Mouse (Mus musculus) limb, embryonic 13.5 days (tissue): Measurements from ENCODE around the gene Tef. TPM values are rescaled to one million over a fixed set of nuclear protein-coding genes. Genes with fewer than 3 reads are reported as not detected.
A peak's percentile ranks its signal among the peaks of the same experiment; 100 is the strongest.

Source experiments
- ATAC-seq: fragments of 200-750 bp; cut with Nextera tagmentation; 2 replicates; pipeline ENCODE4 v1.8.0; 2017; ENCODE audit warnings: low read depth, moderate number of reproducible peaks, moderate TSS enrichment; ENCODE audit not compliant: low FRiP score
- H3K27ac ChIP-seq: fragments of 300-500 bp; sonication (generic); 2 replicates; pipeline ENCODE4 v1.5.1; 2015; ENCODE audit warnings: inconsistent platforms, mild to moderate bottlenecking, moderate library complexity
- H3K27me3 ChIP-seq: fragments of 300-500 bp; sonication (generic); 2 replicates; pipeline ENCODE4 v1.6.1; 2015; ENCODE audit warnings: mild to moderate bottlenecking, inconsistent platforms
- H3K36me3 ChIP-seq: fragments of 300-500 bp; sonication (generic); 2 replicates; pipeline ENCODE4 v1.6.1; 2015; ENCODE audit warnings: inconsistent platforms, mild to moderate bottlenecking, moderate library complexity
- H3K4me1 ChIP-seq: fragments of 300-500 bp; sonication (generic); 2 replicates; pipeline ENCODE4 v1.6.1; 2015; ENCODE audit warnings: inconsistent platforms
- H3K4me2 ChIP-seq: fragments of 300-500 bp; sonication (generic); replicated peaks from 2 replicates; pipeline ENCODE4 v1.6.1; 2015; ENCODE audit warnings: inconsistent platforms, mild to moderate bottlenecking, moderate library complexity
- H3K4me3 ChIP-seq: fragments of 300-500 bp; sonication (generic); 2 replicates; pipeline ENCODE4 v1.5.1; 2015; ENCODE audit warnings: moderate library complexity, mild to moderate bottlenecking, inconsistent platforms
- H3K9ac ChIP-seq: fragments of 300-500 bp; sonication (generic); 2 replicates; pipeline ENCODE4 v1.6.1; 2015; ENCODE audit warnings: mild to moderate bottlenecking, inconsistent platforms
- H3K9me3 ChIP-seq: fragments of 300-500 bp; sonication (generic); 2 replicates; pipeline ENCODE4 v1.6.1; 2016; ENCODE audit warnings: inconsistent platforms
- WGBS: fragments of 180-500 bp; shearing (Covaris S2); methylation state at CpG from one replicate; pipeline ENCODE4 v1.1.7; 2015; 5-methylcytosine and 5-hydroxymethylcytosine counted together
- polyA plus RNA-seq: library from polyadenylated mRNA; unstranded; fragments of >200 nt; fragmentation: Nextera tagmentation; extraction: Ambion mirVana; gene quantifications from 2 replicates; pipeline ENCODE4 v1.2.1, GENCODE M21; 2015

Tef gene
- polyA plus RNA-seq, 1 experiment from 2014 or later = 25.4 TPM

DNA sequence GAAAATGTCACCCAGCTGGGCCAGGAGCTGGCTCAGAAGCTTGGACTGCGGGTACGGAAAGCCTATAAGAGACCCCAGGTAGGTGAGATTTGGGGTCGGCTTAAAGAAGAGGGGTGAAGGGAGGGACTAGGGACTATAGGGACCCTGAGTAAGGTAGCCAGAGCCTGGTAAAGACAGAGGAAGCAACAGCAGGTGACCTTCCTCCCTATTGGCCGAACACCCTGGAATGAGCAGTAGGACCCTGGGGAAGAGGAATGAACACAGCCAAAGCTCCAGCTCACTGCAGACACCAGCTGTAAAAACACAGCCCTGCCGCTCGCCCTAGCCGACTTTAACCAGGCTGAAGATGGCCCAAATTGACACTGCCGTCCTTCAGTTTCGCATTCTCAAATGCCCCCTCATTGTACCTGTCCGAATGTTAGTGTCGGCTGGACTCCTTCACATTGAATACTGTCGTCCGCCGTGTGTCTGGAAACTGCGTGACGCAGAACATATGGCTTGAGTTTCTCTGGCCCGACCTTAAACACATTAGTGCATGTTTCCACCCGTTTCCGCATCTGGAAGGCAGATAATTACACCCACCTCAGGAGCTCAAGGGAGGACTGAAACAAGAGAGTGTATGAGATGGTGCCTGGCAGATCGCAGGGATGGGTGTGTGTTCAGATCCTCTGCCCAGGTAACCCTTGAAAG is 29.6 kb upstream of the Tef start:
- peak overlapping the region; percentile 33; the same call in 1 of the 2 replicates for H3K27ac ChIP-seq
- WGBS = 57% methylated on average over 20 of the region's 20 CpGs
- peaks cover 98% of the 10 kb centered on the region for H3K36me3 ChIP-seq
- no peak overlapping the region for H3K4me2 ChIP-seq
- no peaks in the 10 kb centered on the region for H3K27me3 ChIP-seq
- H3K9me3 ChIP-seq = no peaks in the 10 kb centered on the region
- no peak overlapping the region for H3K4me3 ChIP-seq
- no peaks in the 10 kb centered on the region for H3K4me1 ChIP-seq
- ATAC-seq = no peak
- H3K9ac ChIP-seq = no peak overlapping the region

DNA sequence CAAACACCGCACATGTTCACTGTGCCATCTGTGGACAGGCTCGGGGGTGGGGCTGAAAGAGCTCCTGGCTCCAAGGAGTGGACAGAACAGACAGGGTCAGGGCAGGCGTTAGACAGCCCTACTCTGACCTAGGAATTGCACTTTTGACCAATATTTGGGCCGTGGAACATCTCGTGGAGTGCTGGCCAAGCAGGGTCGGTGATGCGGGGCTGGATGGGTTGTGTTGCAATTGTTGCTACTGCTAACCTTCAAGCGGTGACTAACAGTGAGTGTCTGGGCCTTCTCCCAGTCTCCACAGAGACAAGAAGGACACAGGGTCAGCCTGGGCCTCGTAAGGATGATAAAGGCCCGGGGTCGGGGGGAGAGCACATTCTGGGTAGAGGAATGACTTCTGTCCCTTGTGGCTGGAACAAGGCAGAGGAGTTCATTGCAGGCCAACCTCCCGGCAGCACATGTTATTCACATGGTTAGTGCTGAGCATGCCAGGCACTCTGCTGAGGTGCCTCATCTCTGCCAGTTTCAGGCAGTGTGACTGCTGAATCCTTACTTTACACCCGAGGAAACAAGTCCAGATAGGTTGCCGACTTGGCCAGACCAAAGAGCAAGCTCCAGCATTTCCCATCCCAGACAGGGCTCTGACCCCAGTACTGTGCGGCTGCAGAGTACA is 27.6 kb upstream of the Tef start:
- 90% methylated on average over 15 of the region's 15 CpGs for WGBS
- Histone ChIP-seq H3K27ac (no peak overlapping the region), H3K9ac (no peak overlapping the region), H3K9me3 (no peaks in the 10 kb centered on the region), H3K4me3 (no peak overlapping the region), H3K27me3 (no peaks in the 10 kb centered on the region), H3K4me2 (no peak overlapping the region), H3K4me1 (no peaks in the 10 kb centered on the region), H3K36me3 (peaks cover 98% of the 10 kb centered on the region)
- ATAC-seq = no peak

DNA sequence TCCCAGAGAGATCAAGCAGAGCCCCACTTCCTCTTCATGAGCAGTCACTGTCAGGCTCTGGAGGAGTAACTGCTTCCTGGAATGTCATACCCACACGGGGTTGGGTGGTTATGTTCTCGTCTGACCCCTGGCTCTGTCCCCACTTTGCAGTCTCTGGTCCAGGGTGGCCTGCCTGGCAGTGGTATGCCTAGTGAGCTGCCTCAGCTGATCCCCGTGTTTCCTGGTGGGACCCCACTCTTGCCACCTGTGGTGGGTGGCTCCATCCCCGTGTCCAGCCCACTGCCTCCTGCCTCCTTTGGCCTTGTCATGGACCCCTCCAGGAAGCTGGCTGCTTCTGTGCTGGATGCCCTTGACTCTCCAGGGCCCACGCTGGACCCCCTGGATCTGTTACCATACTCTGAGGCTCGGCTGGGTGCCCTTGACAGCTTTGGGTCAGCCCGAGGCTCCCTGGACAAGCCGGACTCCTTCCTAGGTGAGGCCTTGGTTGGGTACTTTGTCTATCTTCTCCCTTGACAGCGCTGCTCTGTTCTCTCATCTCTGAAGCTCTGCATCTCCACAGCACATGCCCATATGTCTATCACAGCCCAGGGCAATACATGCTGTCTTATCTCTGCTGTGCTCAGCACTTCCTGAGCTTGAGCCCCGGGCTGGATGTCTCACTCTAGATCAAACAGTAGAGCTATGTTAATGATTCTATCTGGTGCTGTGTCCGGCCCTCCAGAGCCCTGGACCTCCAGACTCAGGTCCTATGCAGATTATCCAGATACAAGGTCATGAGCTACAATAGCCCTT is 25.4 kb upstream of the Tef start:
- H3K4me1 ChIP-seq = no peaks in the 10 kb centered on the region
- no peak overlapping the region for H3K9ac ChIP-seq
- H3K27ac ChIP-seq = no peak overlapping the region
- H3K27me3 ChIP-seq = no peaks in the 10 kb centered on the region
- peaks cover 100% of the 10 kb centered on the region for H3K36me3 ChIP-seq
- ATAC-seq = no peak
- no peaks in the 10 kb centered on the region for H3K9me3 ChIP-seq
- no peak overlapping the region for H3K4me3 ChIP-seq
- 88% methylated on average over 11 of the region's 11 CpGs for WGBS
- H3K4me2 ChIP-seq = no peak overlapping the region

DNA sequence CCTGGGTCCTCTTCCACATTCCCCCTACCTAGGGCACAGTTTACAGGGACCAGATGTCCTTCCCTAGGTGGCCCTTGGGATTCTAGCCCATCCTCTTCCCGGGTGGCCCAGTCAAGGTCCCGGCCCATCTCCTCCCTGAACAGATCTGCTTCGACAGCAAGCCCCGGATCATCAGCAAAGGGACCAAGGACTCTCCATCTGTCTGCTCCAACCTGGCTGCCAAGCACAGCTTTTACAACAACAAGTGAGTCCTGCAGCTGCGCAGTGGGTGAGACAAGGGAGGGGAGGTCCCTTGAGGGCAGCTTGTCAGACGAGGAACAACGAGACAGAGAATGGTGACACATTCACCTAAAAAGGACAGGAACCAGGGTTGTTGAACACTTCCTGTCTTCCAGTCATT is 20.4 kb upstream of the Tef start:
- H3K27me3 ChIP-seq = no peaks in the 10 kb centered on the region
- no peak overlapping the region for H3K4me2 ChIP-seq
- H3K4me3 ChIP-seq = no peak overlapping the region
- ATAC-seq = no peak
- no peaks in the 10 kb centered on the region for H3K9me3 ChIP-seq
- H3K4me1 ChIP-seq = 0 out of 2 replicates have a peak, but pooled peaks cover 2% of the 10 kb centered on the region
- H3K9ac ChIP-seq = no peak overlapping the region
- H3K27ac ChIP-seq = no peak overlapping the region
- H3K36me3 ChIP-seq = peaks cover 96% of the 10 kb centered on the region
- 84% methylated on average over 7 of the region's 7 CpGs for WGBS

DNA sequence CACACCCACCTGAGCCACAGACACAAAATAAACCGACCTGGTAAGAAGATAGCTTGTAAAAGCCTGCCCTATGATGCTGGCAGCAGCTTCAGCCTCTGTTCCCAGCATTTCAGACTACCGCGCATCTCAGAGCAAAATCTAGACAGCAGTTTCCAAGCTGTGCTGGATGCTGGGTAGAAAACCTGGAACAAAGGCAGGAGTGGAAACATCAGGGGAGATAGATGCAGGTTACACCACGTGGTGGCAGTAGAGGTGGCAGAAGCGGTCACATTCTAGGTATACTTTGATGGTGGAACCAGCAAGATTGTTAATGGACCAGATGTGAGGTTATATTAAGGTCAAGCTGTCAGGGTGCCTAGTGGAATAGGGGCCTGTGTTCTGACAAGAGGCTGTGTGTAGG is 17.5 kb upstream of the Tef start:
- 0 out of 2 replicates have a peak overlapping the region, but pooled peaks have one; percentile 19 for H3K9ac ChIP-seq
- H3K27me3 ChIP-seq = no peaks in the 10 kb centered on the region
- H3K4me1 ChIP-seq = 0 out of 2 replicates have a peak, but pooled peaks cover 2% of the 10 kb centered on the region
- H3K27ac ChIP-seq = no peak overlapping the region
- no peaks in the 10 kb centered on the region for H3K9me3 ChIP-seq
- no peak overlapping the region for H3K4me3 ChIP-seq
- no peak overlapping the region for H3K4me2 ChIP-seq
- WGBS = 58% methylated on average over 5 of the region's 5 CpGs
- H3K36me3 ChIP-seq = peaks cover 94% of the 10 kb centered on the region
- ATAC-seq = no peak

DNA sequence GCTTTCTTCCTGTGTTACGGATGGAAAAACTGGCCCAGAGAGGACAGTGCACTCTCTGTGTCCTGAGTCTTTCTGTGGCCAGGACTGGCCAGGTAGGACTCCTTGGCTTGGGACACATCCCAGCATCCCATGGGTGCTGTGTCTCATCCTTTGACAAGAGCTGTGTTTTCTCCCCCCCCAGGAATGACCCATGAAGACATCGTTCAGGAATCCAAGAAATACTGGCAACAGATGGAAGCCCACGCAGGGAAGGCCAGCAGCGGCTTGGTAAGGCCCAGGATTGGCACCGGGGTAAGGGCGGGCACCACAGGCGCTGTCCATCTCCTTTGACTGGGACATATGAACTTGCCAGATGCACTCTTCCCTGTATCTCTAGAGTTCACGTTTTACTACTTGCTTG is 16.5 kb upstream of the Tef start:
- ATAC-seq = no peak
- no peak overlapping the region for H3K9ac ChIP-seq
- WGBS = 95% methylated on average over 8 of the region's 8 CpGs
- H3K27ac ChIP-seq = no peak overlapping the region
- no peak overlapping the region for H3K4me3 ChIP-seq
- H3K4me1 ChIP-seq = 0 out of 2 replicates have a peak, but pooled peaks cover 2% of the 10 kb centered on the region
- H3K9me3 ChIP-seq = no peaks in the 10 kb centered on the region
- H3K27me3 ChIP-seq = no peaks in the 10 kb centered on the region
- H3K36me3 ChIP-seq = peaks cover 94% of the 10 kb centered on the region
- H3K4me2 ChIP-seq = no peak overlapping the region

DNA sequence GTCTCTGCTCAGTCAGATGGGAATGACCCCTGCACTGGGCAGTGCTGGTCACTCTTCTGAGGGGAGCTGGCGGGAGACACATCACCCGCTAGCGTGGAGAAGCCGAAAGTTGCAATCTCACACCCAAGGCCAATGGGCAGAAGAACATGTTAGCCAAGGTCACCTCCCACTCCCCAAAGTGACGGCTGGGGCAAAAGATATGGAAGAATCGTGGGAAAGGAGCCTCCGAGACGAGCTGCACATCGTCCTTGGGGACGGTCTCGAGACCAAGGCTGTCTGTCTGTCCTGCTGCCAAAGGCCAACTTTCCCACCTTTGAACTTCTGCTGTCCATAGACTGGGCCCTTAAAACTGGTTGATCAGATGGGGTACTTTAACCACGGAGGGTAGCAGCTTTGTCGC is 14.7 kb upstream of the Tef start:
- no peak for ATAC-seq
- 0 out of 2 replicates have a peak, but pooled peaks cover 2% of the 10 kb centered on the region for H3K4me1 ChIP-seq
- no peak overlapping the region for H3K9ac ChIP-seq
- no peak overlapping the region for H3K4me2 ChIP-seq
- 93% methylated on average over 13 of the region's 13 CpGs for WGBS
- H3K4me3 ChIP-seq = no peak overlapping the region
- peaks cover 94% of the 10 kb centered on the region for H3K36me3 ChIP-seq
- no peaks in the 10 kb centered on the region for H3K27me3 ChIP-seq
- H3K9me3 ChIP-seq = no peaks in the 10 kb centered on the region
- no peak overlapping the region for H3K27ac ChIP-seq

DNA sequence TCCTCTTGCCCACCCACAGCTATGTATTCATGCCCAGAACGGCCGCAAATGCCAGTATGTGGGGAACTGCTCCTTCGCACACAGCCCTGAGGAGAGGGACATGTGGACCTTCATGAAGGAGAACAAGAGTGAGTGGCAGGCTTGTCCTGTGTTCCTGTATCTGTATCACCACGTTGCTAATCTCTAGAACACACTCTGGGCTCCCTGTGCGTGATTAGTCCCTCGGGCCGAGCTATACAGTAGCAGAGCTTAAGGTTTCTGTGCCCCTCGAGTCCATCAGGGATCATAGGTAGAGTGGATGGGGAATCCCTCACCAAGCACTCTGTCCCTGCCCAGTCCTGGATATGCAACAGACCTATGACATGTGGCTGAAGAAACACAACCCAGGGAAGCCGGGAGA is 9.8 kb upstream of the Tef start:
- Histone ChIP-seq H3K36me3 (peaks cover 82% of the 10 kb centered on the region), H3K4me2 (no peak overlapping the region), H3K9me3 (no peaks in the 10 kb centered on the region), H3K27me3 (no peaks in the 10 kb centered on the region), H3K9ac (no peak overlapping the region), H3K27ac (no peak overlapping the region), H3K4me3 (no peak overlapping the region), H3K4me1 (no peaks in the 10 kb centered on the region)
- ATAC-seq = no peak
- WGBS = 90% methylated on average over 9 of the region's 9 CpGs

DNA sequence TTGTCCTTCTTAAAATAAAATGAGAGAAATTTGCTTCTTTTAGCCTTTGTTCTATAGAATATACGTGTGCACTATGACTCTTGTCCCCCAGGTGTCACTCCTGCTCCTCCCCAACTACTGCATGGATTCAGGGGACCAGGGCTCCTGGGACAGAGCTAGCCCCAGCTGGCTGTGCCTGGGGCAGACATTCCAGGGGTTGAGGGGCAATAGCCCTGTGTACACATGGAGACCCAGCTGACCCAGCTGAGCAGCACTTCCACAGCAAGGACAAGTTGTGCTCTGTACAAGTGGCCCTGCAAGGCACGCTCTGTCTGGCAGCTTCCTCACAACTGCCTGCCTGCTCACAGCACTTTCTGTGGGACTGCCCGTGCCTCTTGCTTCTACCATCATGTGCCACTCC is 6.0 kb upstream of the Tef start:
- Histone ChIP-seq H3K9me3 (no peaks in the 10 kb centered on the region), H3K27me3 (no peaks in the 10 kb centered on the region), H3K4me1 (no peaks in the 10 kb centered on the region), H3K4me3 (no peak overlapping the region), H3K36me3 (peaks cover 53% of the 10 kb centered on the region), H3K27ac (no peak overlapping the region), H3K4me2 (no peak overlapping the region), H3K9ac (no peak overlapping the region)
- WGBS = 83% methylated on average over 3 of the region's 3 CpGs
- ATAC-seq = no peak

DNA sequence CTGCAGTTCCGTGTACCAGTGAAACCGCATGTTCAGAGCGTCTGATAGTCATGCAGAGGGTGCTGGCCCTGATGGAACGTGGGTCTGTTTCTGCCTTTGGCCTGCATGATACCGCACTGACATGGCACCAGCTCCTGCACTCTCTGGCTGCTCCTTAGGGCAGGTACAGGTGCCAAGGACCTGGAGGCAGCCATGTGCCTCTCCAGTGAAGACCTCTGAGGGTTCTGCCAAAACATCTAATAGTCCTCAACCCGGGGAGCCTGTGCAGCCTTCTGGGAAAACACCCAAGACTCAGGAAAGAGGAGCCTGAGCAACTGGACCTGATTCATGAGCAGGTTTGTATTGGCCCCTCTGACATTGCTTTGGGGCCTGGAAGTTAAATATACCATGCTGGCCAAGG is 4.4 kb upstream of the Tef start:
- no peak overlapping the region for H3K9ac ChIP-seq
- 81% methylated on average over 6 of the region's 6 CpGs for WGBS
- H3K27me3 ChIP-seq = no peaks in the 10 kb centered on the region
- peaks cover 9% of the 10 kb centered on the region for H3K4me1 ChIP-seq
- no peak overlapping the region for H3K4me3 ChIP-seq
- H3K27ac ChIP-seq = no peak overlapping the region
- ATAC-seq = no peak
- peaks cover 37% of the 10 kb centered on the region for H3K36me3 ChIP-seq
- H3K4me2 ChIP-seq = no peak overlapping the region
- H3K9me3 ChIP-seq = no peaks in the 10 kb centered on the region

DNA sequence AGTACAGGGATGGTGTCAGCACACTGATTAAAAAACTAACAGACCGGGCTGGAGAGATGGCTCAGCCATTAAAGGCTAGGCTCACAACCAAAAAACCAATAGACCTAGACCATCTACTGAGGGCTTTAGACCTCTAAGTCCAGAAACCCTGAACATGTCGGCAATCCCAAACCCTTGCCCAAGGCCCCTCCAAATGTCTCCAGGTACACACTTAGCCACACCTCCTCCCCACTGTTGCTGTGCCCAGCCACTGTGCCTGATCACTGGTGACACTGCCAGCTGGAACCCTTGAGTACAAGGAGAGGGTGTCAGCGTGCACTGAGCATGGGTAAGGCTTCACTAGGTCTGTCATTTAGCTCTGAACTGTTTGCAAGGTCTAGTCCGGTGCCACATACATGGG is 3.8 kb upstream of the Tef start:
- Histone ChIP-seq H3K4me1 (peaks cover 14% of the 10 kb centered on the region), H3K9ac (no peak overlapping the region), H3K36me3 (peaks cover 32% of the 10 kb centered on the region), H3K27ac (no peak overlapping the region), H3K4me2 (no peak overlapping the region), H3K27me3 (no peaks in the 10 kb centered on the region), H3K4me3 (no peak overlapping the region), H3K9me3 (no peaks in the 10 kb centered on the region)
- no peak for ATAC-seq
- WGBS = 87% methylated on average over 4 of the region's 4 CpGs

DNA sequence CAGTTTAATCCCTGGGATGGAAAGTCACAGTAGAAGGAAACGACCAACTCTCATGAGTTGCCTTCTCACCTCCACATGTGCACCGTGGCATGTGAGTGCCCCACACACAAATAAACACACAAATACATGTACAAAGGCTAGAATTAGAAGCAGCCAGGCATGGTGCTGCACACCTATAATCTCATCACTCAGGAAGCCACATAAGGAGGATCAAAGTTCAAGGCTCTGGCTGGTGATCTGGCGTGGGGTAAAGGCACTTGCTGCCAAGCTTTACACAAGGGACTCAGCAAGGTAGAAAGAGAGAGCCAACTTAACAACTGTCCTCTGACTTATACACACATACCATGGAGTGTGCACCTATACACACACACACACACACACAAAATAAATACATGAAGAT is 1.8 kb upstream of the Tef start:
- Histone ChIP-seq H3K9me3 (no peaks in the 10 kb centered on the region), H3K36me3 (peaks cover 14% of the 10 kb centered on the region), H3K27me3 (no peaks in the 10 kb centered on the region), H3K4me3 (no peak overlapping the region), H3K4me2 (no peak overlapping the region), H3K4me1 (peaks cover 34% of the 10 kb centered on the region), H3K9ac (no peak overlapping the region), H3K27ac (no peak overlapping the region)
- ATAC-seq = no peak
- WGBS = 64% methylated on average over 3 of the region's 3 CpGs
